Mouse (Mus musculus) liver (tissue): ENCODE data around the gene Calml3.

Experiments
- DNase-seq: peaks from one replicate; pipeline ENCODE4 v3.0.0-alpha.2; 2020; ENCODE audit warnings: mixed read lengths

Gene Calml3

DNA sequence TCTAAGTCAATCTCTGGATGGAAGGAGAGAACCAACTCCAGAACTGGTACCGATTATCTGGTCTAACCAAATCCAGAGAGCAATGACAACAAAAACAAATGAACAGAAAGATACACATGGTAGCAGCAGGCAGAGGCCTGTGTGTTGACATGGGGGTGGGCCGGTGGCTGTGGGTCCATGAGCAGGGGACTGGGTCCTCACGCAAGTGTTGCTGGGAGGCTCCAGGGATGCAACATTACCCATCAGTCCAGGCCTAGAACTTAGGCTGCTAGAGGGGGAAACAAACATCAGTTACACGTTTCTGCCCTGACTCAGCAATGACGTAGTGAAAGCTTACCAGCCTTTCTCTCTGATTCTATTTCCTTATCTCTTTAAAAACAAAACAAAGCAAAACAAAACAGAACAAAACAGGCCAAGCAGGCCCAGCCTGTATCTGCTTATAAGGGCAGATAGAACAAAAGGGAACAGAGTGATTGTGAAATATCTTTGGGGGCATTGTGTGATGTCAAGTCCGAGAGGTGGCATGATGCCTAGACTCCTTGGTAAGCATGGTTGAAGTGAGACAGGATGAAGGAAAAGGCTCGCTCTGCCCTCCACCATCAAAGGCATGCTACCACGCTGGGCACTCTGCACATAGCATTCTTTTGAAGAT lies 24.4 kb downstream of the Calml3 start:
- no peak for DNase-seq

DNA sequence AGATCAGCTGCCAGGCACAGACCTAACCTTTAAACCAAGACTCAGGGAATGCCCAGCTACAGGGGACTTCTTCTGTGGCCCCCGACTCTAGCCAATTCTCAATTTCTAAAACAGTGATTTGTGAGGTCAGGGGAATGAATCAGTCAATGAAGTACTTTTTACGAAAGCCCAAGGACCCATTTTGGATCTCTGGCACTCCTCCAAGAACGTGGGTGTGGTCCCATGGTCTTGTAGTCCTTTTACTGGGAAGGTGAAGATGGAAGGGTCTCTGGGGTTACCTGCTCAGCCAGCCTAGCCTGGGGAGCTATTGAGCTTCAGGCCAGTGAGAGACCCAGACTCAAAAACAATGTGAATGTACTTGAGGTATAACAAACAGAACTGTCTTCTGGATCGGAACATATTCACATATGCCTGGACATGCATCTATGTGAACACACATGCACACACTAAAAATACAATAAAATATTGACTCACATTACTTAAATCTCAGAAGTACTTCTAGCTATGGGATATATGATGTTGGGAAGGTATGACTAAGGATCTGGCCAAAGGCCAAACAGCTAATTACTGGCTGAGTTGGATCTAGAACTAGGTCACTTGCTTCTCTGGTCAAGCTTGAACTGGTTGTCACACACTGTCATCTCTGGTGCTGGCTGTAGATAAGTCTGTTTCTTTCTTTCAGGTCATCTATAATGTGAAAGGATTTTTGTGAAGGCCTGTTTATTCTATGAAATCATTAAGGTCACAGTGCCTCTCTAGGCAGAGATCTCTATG lies 25.3 kb downstream of the Calml3 start:
- no peak for DNase-seq

DNA sequence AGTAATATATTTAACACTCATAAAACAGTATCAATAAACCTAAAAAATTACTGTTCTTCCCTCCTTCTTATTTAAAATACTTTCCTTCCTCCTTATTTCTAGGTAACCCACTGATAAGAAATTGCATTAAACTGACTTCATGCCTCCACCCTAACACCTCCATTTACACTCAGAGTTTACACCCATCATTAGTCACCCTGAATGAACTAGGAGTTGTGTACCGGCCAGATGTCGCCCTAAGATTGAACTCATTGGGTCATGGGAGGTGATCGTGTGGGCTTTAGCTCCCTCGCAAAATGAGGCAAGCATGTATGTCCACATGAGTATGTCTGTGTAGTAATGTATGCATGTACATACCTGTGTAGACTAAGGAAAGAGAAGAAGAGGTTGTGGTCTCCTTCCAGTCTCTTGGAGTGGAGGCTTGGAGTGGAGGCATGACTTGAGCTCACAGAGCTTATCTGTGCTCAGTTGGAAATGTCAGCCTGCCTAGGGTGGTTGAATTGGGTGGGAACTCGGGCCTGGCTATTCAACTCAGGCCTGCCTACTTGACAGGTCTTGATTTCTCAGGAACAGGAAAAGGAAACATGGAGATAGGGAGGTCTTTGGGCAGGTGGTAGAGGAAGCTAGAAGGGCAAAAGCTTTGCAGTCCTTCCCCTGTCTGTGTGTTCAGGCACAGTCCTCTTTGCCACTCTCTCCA lies 26.8 kb downstream of the Calml3 start:
- no peak for DNase-seq

DNA sequence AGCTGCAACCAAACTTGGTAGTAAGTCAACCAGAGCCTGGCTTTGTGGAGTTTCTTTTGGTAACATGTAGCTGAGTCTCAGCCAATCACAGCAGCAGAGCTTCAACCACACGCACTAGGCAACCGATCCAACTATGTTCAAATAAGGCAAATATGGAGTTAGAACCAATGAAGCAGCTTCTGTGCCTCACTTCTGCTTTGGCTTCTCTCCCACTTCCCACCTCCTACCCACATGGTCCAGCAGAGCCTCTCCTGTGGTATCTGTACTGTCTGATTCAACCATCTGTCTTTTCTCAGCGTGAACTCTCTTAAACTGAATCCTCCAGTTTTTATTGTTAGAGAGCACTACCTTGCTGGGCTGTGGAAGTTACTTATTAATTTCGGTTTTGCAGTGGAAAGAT lies 27.7 kb downstream of the Calml3 start:
- no peak for DNase-seq

DNA sequence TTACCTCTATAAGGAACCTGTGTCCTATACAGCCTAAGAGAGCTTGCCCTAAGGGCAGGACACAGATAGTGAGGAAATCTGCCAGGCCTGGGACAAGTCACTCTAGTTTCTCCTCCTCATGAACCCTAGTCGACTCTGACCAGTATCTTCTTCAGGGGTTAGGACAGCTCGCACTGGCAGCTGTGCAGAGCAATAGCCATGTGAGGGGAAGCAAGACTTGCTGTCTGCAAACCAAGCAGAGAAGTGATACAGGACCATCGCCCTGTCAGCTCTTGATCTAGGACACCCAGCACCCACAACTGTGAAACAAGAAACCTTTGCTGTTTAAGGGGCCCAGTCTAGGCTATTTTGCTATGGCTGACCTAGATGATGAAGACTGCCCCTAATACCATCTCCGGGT lies 29.1 kb downstream of the Calml3 start:
- DNase-seq, result no peak

DNA sequence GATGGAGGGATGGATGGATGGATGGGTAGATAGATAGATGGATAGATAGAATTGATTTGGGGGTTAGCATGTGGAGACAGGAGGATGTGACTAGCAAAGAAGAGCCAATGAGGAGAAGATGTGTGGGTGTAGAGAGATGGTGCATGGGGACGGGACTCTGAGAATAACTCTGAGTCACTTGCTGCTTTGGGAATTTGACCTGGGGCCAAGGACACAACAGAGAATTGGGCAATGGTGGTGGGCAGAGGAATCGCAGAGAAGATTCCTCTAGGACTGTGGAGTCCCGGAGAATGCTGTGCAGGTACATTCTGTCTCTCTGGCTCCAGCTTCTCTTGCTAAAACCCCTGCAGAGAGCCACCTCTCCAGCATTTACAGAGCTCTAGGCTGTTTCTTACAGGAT lies 29.8 kb downstream of the Calml3 start:
- DNase-seq, result no peak

DNA sequence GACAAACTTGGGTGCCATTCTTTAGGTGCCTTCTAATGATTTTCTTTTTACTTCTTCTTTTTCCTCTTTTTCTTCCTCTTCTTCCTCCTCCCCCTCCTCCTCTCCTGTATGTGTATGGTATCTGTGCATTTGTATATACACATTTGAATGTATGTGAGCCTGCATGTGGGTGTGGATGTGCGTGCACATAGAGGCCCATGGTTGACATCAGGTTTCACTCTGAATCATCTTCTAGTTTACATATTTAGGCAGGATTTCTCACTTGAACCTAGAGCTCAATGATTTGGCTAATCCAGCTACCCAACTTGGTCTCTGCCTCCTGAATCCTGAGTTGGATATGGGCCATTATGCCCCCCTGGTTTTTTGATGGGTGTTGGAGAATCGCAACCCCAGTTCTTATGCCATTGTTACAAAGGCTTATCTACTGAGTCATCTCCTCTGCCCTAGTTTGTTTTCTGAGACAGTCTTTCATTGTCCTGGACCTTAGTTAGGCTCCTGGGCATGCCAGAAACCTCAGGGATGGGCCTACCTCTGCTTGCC lies 30.9 kb downstream of the Calml3 start:
- DNase-seq, result no peak

DNA sequence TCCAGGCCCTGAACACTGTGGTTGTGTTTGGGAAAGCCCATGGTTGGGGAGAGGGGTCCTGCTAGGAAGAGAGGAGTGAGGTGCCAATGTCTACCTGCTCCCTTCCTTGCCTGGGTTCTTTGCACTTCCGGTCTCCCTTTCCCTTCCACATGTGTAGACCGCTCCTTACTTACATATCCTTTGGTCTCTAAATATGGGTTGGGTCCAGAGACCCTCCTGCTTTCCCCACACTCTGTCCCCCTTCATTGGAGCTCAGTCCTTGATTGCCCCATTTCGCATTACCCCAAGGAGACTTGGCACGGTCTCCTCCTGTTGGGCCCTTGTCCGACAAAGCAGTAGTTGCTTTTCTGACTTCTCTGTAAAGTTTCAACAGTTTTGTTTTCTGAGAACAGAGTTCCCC lies 32.9 kb downstream of the Calml3 start:
- no peak for DNase-seq

DNA sequence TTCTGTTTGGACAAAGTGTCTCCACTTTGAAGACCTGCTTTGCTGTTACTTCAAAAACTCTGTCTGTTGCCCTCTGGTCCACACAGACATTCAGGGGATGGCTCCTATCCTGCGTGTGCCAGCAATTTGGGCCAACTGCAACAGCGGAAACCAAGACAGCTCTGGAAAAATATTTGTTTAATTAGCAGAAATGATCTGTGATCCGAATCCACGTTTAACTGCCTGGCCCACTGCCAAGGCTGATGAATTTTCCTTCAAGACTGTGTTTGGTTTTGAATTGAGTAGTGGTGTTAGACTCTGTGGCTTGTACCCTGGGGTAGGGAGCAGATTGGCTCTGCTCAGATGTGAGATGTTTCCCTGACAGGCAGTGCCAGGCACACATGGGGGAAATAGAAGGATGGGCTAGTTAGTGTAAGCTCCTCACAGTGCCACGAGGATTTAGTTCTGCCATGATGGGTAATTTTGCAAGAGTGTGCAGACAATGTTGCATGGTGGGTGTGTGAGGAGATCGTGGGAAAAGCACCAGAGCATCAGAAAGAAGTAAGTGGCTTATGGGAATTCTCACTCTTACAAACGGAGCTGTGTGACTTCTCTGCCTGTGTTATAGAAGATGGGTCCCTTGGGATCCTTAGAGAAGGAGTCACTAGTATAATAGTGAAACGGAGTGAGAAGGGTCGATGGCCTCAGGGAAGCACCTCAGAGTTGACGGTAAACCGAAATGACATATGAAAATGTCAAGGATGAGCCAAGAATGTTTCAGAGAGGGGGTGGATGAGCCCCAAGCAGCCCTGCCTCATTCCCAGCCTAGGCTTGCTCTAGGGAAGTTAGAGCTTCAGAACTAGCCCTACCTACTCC lies 33.7 kb downstream of the Calml3 start:
- DNase-seq, result peak; percentile 14

DNA sequence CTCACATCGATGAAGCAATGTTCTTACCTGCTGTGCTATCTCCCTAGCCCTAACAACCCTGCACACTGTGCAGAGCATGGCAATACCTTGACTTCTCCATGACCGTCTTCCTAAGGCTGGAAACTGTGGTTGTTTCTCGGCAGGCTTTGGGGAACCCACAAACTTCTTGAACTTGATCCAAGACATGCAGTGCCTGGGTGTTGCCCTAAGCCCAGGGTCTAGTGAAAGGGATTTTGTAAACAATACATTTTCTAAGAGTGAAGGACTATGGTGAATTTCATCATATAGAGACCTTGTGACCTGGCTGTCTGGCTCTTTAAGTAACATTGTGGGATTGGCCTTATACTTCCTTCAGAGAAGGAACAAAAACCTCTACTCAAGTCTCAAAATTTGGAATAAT lies 34.6 kb downstream of the Calml3 start:
- DNase-seq, result no peak

DNA sequence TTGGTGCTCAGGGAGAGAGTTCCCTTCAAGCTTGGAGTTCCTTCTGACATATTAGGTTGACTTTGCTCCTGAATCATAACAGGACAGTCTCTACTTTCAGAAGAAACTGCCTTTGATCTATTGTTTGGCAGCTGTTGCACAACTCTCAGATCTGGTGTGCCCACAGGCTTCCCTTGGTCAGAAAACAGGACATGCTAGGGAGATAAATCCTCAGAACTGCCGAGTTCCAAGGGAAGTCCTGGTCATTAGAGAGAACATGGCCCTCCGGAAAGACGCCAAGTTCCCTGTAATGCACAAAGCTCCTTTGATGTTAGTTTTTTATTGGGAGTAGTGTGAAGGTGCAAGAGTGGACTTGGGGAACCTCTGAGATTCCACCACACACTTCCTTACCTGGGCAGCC lies 35.5 kb downstream of the Calml3 start:
- no peak for DNase-seq

DNA sequence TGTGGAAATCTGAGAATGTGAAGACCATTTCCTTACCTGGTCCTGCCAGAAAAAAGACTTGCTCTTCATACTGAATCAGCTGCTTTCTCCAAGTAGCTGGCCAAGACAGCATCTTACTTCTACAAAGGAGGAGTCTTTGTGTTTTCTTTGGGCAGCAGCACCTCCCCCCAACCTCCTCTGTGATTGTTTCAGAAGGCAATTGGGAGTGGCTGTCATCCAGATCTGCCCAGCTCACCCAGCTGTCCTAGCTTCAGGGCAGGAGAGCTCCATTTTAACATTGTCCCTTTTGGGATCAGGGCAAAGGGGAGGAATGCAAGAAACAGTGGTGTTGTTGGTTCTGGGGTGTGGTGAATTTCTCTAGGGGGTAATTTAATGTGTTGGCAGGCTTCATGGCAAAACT lies 37.0 kb downstream of the Calml3 start:
- DNase-seq, result no peak

DNA sequence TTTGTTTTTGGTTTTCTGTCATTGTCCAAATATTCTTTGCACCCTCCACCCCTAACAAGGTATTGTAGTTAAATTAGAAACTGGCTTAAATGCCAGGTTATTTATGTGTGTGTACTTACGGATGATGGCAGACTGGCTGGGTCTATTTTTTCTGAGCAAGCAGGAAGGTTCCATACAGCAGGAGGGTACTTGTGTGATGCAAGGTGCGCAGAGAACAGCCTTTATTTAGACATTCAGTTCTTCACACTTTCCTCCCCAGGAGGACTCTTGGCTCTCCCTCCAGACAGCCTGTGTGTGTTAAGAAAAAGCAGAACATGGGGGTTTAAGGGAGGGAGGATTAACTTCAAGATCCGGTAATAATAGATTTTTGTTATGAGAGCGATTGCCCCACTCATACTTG lies 38.3 kb downstream of the Calml3 start:
- DNase-seq, result no peak

DNA sequence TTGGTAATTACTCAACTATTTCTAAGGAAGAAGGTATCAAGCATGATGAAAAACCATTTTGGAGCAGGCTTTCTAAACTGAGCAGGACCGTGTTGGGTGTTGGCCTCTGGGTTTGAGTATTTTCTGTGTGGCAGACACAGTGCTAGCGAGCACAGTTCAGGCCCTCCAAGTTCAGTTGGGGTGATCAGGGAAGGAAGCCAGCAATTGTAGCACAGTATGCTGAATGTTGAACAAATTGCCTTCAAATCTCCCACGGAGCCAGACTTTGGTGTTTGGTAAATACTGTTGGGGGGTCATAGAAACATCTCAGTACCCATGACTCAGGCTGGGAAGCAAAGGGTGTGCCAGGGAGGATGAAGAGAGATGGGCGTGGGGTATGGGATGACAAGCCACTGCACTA lies 43.0 kb downstream of the Calml3 start:
- DNase-seq, result no peak

DNA sequence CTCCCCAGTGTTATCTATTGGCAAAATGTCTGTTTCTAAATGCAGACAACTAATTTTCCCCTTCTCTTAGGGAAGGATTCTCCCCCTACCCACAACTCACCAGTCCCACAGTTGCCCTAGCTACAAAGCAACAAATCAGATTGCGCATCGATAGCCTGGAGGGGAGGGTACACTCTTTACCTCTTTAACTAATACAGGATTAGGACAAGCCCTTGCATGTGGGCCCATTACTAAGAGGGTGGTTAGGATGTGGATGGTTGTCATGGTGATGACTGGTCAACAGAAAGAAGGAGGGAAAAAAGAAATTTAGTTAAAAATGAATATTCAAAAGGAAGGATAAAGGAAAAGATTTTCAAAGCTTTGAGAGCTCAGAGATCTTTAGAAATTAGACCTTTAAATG lies 45.8 kb downstream of the Calml3 start:
- no peak for DNase-seq

DNA sequence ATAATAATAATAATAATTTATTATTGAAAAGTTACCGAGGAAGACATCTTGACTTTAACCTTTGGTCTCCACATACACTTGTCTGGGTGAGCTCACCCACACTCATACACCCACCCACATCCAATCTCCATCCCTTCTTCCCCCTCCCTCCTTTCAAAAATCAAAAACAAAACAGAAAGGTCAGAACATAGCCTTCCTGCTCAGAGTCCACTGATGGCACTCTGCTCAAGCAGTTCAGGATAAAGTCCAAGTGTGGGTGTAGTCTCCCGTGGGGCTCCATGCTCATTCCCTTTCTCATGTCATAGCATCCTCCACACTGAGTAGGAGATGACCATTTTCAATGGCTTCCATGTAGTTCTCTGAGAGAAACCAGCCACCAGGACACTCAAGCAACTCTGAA lies 50.8 kb downstream of the Calml3 start:
- no peak for DNase-seq
